Mouse (Mus musculus): ENCODE measurements around the gene Itga2b. TPM values are rescaled to one million over a fixed set of nuclear protein-coding genes. Genes with fewer than 3 reads are reported as not detected.

Gene Itga2b
- total and polyA plus RNA-seq, 2 experiments from 2014 or later: 2.6 to 15.5 TPM

- Histone ChIP-seq H3K4me3 (ENCODE audit: low read depth, low read length) (peak overlapping the region; percentile 83; the same call in 1 of the 2 replicates), H3K9ac (replicated peaks; ENCODE audit: low read length, poor library complexity, severe bottlenecking) (peak overlapping the region; percentile 84), H3K9me3 (ENCODE audit: low read length) (no peaks in the 10 kb centered on the region), H3K4me2 (ENCODE audit: low read depth, low read length, poor library complexity, severe bottlenecking) (peak overlapping the region; percentile 84), H3K27ac (ENCODE audit: low read depth, low read length) (no peak overlapping the region), H3K36me3 (ENCODE audit: insufficient read depth, low read length) (peaks cover 34% of the 10 kb centered on the region), H3K27me3 (ENCODE audit: insufficient read depth, low read length) (no peaks in the 10 kb centered on the region), H3K4me1 (ENCODE audit: insufficient read depth, low read length) (peaks cover 9% of the 10 kb centered on the region; the same call in 1 of the 2 replicates)
- no peak for DNase-seq (ENCODE audit: low spot score)
- TF ChIP-seq CTCF (IDR thresholded peaks at IDR 0.05): no peak
- 85% methylated on average over 11 of the region's 11 CpGs for WGBS
- no peak for ATAC-seq (ENCODE audit: low FRiP score)
These were observed 64.2 kb downstream of the Itga2b start for GRCm38 (mm10) chr11:102405544-102406285.

GRCm38 (mm10) chr11:102404161-102405010 is 65.5 kb downstream of the Itga2b start:
- H3K36me3 ChIP-seq (ENCODE audit: insufficient read depth, low read length): peaks cover 46% of the 10 kb centered on the region

GRCm38 (mm10) chr11:102403657-102404056 is 66.3 kb downstream of the Itga2b start:
- no peak for DNase-seq (ENCODE audit: low spot score)
- Histone ChIP-seq H3K27ac (ENCODE audit: low read depth, low read length) (no peak overlapping the region), H3K9me3 (ENCODE audit: low read length) (no peaks in the 10 kb centered on the region), H3K4me2 (ENCODE audit: low read depth, low read length, poor library complexity, severe bottlenecking) (no peak overlapping the region), H3K9ac (replicated peaks; ENCODE audit: low read length, poor library complexity, severe bottlenecking) (no peak overlapping the region), H3K4me1 (ENCODE audit: insufficient read depth, low read length) (peaks cover 9% of the 10 kb centered on the region; the same call in 1 of the 2 replicates), H3K36me3 (ENCODE audit: insufficient read depth, low read length) (peaks cover 52% of the 10 kb centered on the region), H3K4me3 (ENCODE audit: low read depth, low read length) (no peak overlapping the region), H3K27me3 (ENCODE audit: insufficient read depth, low read length) (no peaks in the 10 kb centered on the region)
- ATAC-seq (ENCODE audit: low FRiP score): no peak
- TF ChIP-seq CTCF (IDR thresholded peaks at IDR 0.05): no peak
- WGBS: 94% methylated on average over 11 of the region's 11 CpGs

More at GRCm38 (mm10) chr11:102404161-102405010, 65.5 kb downstream of the Itga2b start:
- DNase-seq (ENCODE audit: low spot score) (no peak), ATAC-seq (ENCODE audit: low FRiP score) (no peak)
- Histone ChIP-seq H3K4me3 (ENCODE audit: low read depth, low read length) (no peak overlapping the region), H3K27ac (ENCODE audit: low read depth, low read length) (no peak overlapping the region), H3K9me3 (ENCODE audit: low read length) (no peaks in the 10 kb centered on the region), H3K4me1 (ENCODE audit: insufficient read depth, low read length) (peaks cover 9% of the 10 kb centered on the region; the same call in 1 of the 2 replicates), H3K4me2 (ENCODE audit: low read depth, low read length, poor library complexity, severe bottlenecking) (no peak overlapping the region), H3K9ac (replicated peaks; ENCODE audit: low read length, poor library complexity, severe bottlenecking) (peak overlapping the region; percentile 42; the same call in 1 of the 2 replicates), H3K27me3 (ENCODE audit: insufficient read depth, low read length) (no peaks in the 10 kb centered on the region)
- no peak for TF ChIP-seq CTCF (IDR thresholded peaks at IDR 0.05)
- 89% methylated on average over 18 of the region's 18 CpGs for WGBS

Small RNAs within 50 kb of the gene (microRNA-seq; reads per million reads assigned to microRNA genes)
- gene Mir6930 (ENCODE audit: borderline number of aligned reads): not detected

Other genes starting within 250 kb of the Itga2b start
- gene Hdac5, start 240.0 kb downstream of the Itga2b start, total RNA-seq (2014; rRNA removed): 183 and 263 TPM in 2 replicates
- 61.9 and 65.9 TPM in 2 replicates for gene Hdac5, start 240.0 kb downstream of the Itga2b start, polyA plus RNA-seq (2015; fragmentation: Nextera tagmentation; extraction: Ambion mirVana)
- 2.1 TPM in 2 replicates for gene BC030867, start 221.2 kb downstream of the Itga2b start, total RNA-seq (2014; rRNA removed)
- gene BC030867, start 221.2 kb downstream of the Itga2b start, polyA plus RNA-seq (2015; fragmentation: Nextera tagmentation; extraction: Ambion mirVana): 0.53 and 0.60 TPM in 2 replicates
- gene Asb16, start 201.4 kb downstream of the Itga2b start, total RNA-seq (2014; rRNA removed): 2.3 and 2.5 TPM in 2 replicates
- 0.28 and 0.32 TPM in 2 replicates for gene Asb16, start 201.4 kb downstream of the Itga2b start, polyA plus RNA-seq (2015; fragmentation: Nextera tagmentation; extraction: Ambion mirVana)
- 80.5 and 90.8 TPM in 2 replicates for gene Tmub2, start 185.2 kb downstream of the Itga2b start, total RNA-seq (2014; rRNA removed)
- gene Tmub2, start 185.2 kb downstream of the Itga2b start, polyA plus RNA-seq (2015; fragmentation: Nextera tagmentation; extraction: Ambion mirVana): 65.4 and 73.9 TPM in 2 replicates
- 166 and 169 TPM in 2 replicates for gene Atxn7l3, start 173.5 kb downstream of the Itga2b start, total RNA-seq (2014; rRNA removed)
- gene Atxn7l3, start 173.5 kb downstream of the Itga2b start, polyA plus RNA-seq (2015; fragmentation: Nextera tagmentation; extraction: Ambion mirVana): 25.4 and 26.5 TPM in 2 replicates
- 64.3 and 71.4 TPM in 2 replicates for gene Ubtf, start 150.4 kb downstream of the Itga2b start, total RNA-seq (2014; rRNA removed)
- gene Ubtf, start 150.4 kb downstream of the Itga2b start, polyA plus RNA-seq (2015; fragmentation: Nextera tagmentation; extraction: Ambion mirVana): 56.3 and 64.3 TPM in 2 replicates
- 0.33 and 1.1 TPM in 2 replicates for gene Slc4a1, start 103.9 kb downstream of the Itga2b start, total RNA-seq (2014; rRNA removed)
- 0.27 and 0.42 TPM in 2 replicates for gene Slc4a1, start 103.9 kb downstream of the Itga2b start, polyA plus RNA-seq (2015; fragmentation: Nextera tagmentation; extraction: Ambion mirVana)
- gene Rundc3a, start 76.7 kb downstream of the Itga2b start, total RNA-seq (2014; rRNA removed): 379 and 397 TPM in 2 replicates
- 127 and 133 TPM in 2 replicates for gene Rundc3a, start 76.7 kb downstream of the Itga2b start, polyA plus RNA-seq (2015; fragmentation: Nextera tagmentation; extraction: Ambion mirVana)
- gene Slc25a39, start 62.2 kb downstream of the Itga2b start, total RNA-seq (2014; rRNA removed): 139 and 176 TPM in 2 replicates
- gene Slc25a39, start 62.2 kb downstream of the Itga2b start, polyA plus RNA-seq (2015; fragmentation: Nextera tagmentation; extraction: Ambion mirVana): 132 and 148 TPM in 2 replicates
- 74.2 and 78.0 TPM in 2 replicates for gene Grn, start 39.8 kb downstream of the Itga2b start, total RNA-seq (2014; rRNA removed)
- 90.4 and 91.7 TPM in 2 replicates for gene Grn, start 39.8 kb downstream of the Itga2b start, polyA plus RNA-seq (2015; fragmentation: Nextera tagmentation; extraction: Ambion mirVana)
- 584 and 605 TPM in 2 replicates for gene Fam171a2, start 22.4 kb downstream of the Itga2b start, total RNA-seq (2014; rRNA removed)
- gene Fam171a2, start 22.4 kb downstream of the Itga2b start, polyA plus RNA-seq (2015; fragmentation: Nextera tagmentation; extraction: Ambion mirVana): 22.5 and 25.4 TPM in 2 replicates
- 24.8 and 33.4 TPM in 2 replicates for gene Gpatch8, start 86.3 kb upstream of the Itga2b start, total RNA-seq (2014; rRNA removed)
- gene Gpatch8, start 86.3 kb upstream of the Itga2b start, polyA plus RNA-seq (2015; fragmentation: Nextera tagmentation; extraction: Ambion mirVana): 35.8 and 53.3 TPM in 2 replicates
- 1.1 and 3.5 TPM in 2 replicates for gene Gm11627, start 109.3 kb upstream of the Itga2b start, total RNA-seq (2014; rRNA removed)
- 4.6 and 5.8 TPM in 2 replicates for gene Gm11627, start 109.3 kb upstream of the Itga2b start, polyA plus RNA-seq (2015; fragmentation: Nextera tagmentation; extraction: Ambion mirVana)
- gene Fzd2, start 134.3 kb upstream of the Itga2b start, total RNA-seq (2014; rRNA removed): 16.8 and 17.3 TPM in 2 replicates
- gene Fzd2, start 134.3 kb upstream of the Itga2b start, polyA plus RNA-seq (2015; fragmentation: Nextera tagmentation; extraction: Ambion mirVana): 3.9 and 4.5 TPM in 2 replicates
- gene Meioc, start 193.6 kb upstream of the Itga2b start, total RNA-seq (2014; rRNA removed): not detected in 2 replicates
- gene Meioc, start 193.6 kb upstream of the Itga2b start, polyA plus RNA-seq (2015; fragmentation: Nextera tagmentation; extraction: Ambion mirVana): 0.21 and 0.23 TPM in 2 replicates
- 23.9 and 31.0 TPM in 2 replicates for gene Ccdc43, start 227.7 kb upstream of the Itga2b start, total RNA-seq (2014; rRNA removed)
- gene Ccdc43, start 227.7 kb upstream of the Itga2b start, polyA plus RNA-seq (2015; fragmentation: Nextera tagmentation; extraction: Ambion mirVana): 33.8 and 35.1 TPM in 2 replicates

Data from midbrain, postnatal 0 days (tissue).